Mouse (Mus musculus) lung, embryonic 16.5 days (tissue): Measurements from ENCODE around the gene Aldh1b1. TPM values are rescaled to one million over a fixed set of nuclear protein-coding genes. Genes with fewer than 3 reads are reported as not detected.

Source experiments
- ATAC-seq: fragments of 200-750 bp; cut with Nextera tagmentation; 2 replicates; pipeline ENCODE4 v1.8.0; 2017; ENCODE audit warnings: low read depth, mild to moderate bottlenecking, moderate library complexity
- H3K27ac ChIP-seq: fragments of 300-500 bp; sonication (generic); 2 replicates; pipeline ENCODE4 v1.5.1; 2014; ENCODE audit warnings: mild to moderate bottlenecking, control low read depth, low read length
- H3K27me3 ChIP-seq: fragments of 300-500 bp; sonication (generic); 2 replicates; pipeline ENCODE4 v1.6.1; 2014; ENCODE audit warnings: low read depth, low read length, mixed read lengths; ENCODE audit not compliant: control insufficient read depth, insufficient read depth
- H3K36me3 ChIP-seq: fragments of 300-500 bp; sonication (generic); 2 replicates; pipeline ENCODE4 v1.6.1; 2014; ENCODE audit warnings: low read length; ENCODE audit not compliant: control insufficient read depth, insufficient read depth
- H3K4me1 ChIP-seq: fragments of 300-500 bp; sonication (generic); replicated peaks from 2 replicates; pipeline ENCODE4 v1.6.1; 2014; ENCODE audit warnings: low read length, mixed read lengths; ENCODE audit not compliant: control insufficient read depth, insufficient read depth
- H3K4me2 ChIP-seq: fragments of 300-500 bp; sonication (generic); 2 replicates; pipeline ENCODE4 v1.6.1; 2014; ENCODE audit warnings: low read depth, low read length, control low read depth
- H3K4me3 ChIP-seq: fragments of 300-500 bp; sonication (generic); 2 replicates; pipeline ENCODE4 v1.5.1; 2014; ENCODE audit warnings: mild to moderate bottlenecking, low read length, control low read depth
- H3K9ac ChIP-seq: fragments of 300-500 bp; sonication (generic); 2 replicates; pipeline ENCODE4 v1.6.1; 2014; ENCODE audit warnings: low read length, control low read depth
- H3K9me3 ChIP-seq: fragments of 300-500 bp; sonication (generic); 2 replicates; pipeline ENCODE4 v1.6.1; 2016; ENCODE audit warnings: low read length; ENCODE audit not compliant: control insufficient read depth
- WGBS: fragments of 180-500 bp; shearing (Covaris S2); extraction: QIAGEN DNeasy Blood & Tissue Kit; methylation state at CpG from one replicate; pipeline ENCODE4 v1.1.7; 2014; 5-methylcytosine and 5-hydroxymethylcytosine counted together
- polyA plus RNA-seq: library from polyadenylated mRNA; unstranded; fragments of >200 nt; fragmentation: Nextera tagmentation; extraction: Ambion mirVana; gene quantifications from 2 replicates; pipeline ENCODE4 v1.2.1, GENCODE M21; 2015

The Aldh1b1 gene
- polyA plus RNA-seq, 1 experiment from 2014 or later, result 10.3 TPM

GRCm38 (mm10) chr4:45769791-45770637, 28.8 kb upstream of the Aldh1b1 start:
- Histone ChIP-seq H3K27me3 (peaks cover 3% of the 10 kb centered on the region; the same call in 1 of the 2 replicates), H3K4me2 (no peak overlapping the region), H3K27ac (no peak overlapping the region), H3K9me3 (no peaks in the 10 kb centered on the region), H3K4me3 (no peak overlapping the region), H3K4me1 (peaks cover 32% of the 10 kb centered on the region), H3K36me3 (no peaks in the 10 kb centered on the region), H3K9ac (no peak overlapping the region)
- no peak for ATAC-seq
- WGBS, result 40% methylated on average over 10 of the region's 10 CpGs

- no peak overlapping the region for H3K9ac ChIP-seq
These were observed 28.2 kb upstream of the Aldh1b1 start for GRCm38 (mm10) chr4:45770638-45771033.

GRCm38 (mm10) chr4:45771173-45771572, 27.6 kb upstream of the Aldh1b1 start:
- H3K4me1 ChIP-seq, result peaks cover 21% of the 10 kb centered on the region
- no peaks in the 10 kb centered on the region for H3K9me3 ChIP-seq
- no peak overlapping the region for H3K9ac ChIP-seq
- H3K27me3 ChIP-seq, result no peaks in the 10 kb centered on the region; the same call in 1 of the 2 replicates
- 40% methylated on average over 8 of the region's 8 CpGs for WGBS
- H3K27ac ChIP-seq, result no peak overlapping the region
- ATAC-seq, result no peak
- no peak overlapping the region for H3K4me3 ChIP-seq
- no peaks in the 10 kb centered on the region for H3K36me3 ChIP-seq
- H3K4me2 ChIP-seq, result no peak overlapping the region

More at GRCm38 (mm10) chr4:45770638-45771033, 28.2 kb upstream of the Aldh1b1 start:
- peaks cover 25% of the 10 kb centered on the region for H3K4me1 ChIP-seq
- no peaks in the 10 kb centered on the region; the same call in 1 of the 2 replicates for H3K27me3 ChIP-seq
- H3K4me2 ChIP-seq, result no peak overlapping the region
- H3K36me3 ChIP-seq, result no peaks in the 10 kb centered on the region
- ATAC-seq, result no peak
- no peaks in the 10 kb centered on the region for H3K9me3 ChIP-seq
- no peak overlapping the region for H3K4me3 ChIP-seq
- H3K27ac ChIP-seq, result no peak overlapping the region
- 51% methylated on average over 4 of the region's 4 CpGs for WGBS

- WGBS, result 2% methylated on average over 5 of the region's 5 CpGs
- ATAC-seq, result no peak
- peaks cover 21% of the 10 kb centered on the region for H3K4me1 ChIP-seq
- no peak overlapping the region for H3K4me3 ChIP-seq
- H3K4me2 ChIP-seq, result no peak overlapping the region
- no peaks in the 10 kb centered on the region; the same call in 1 of the 2 replicates for H3K27me3 ChIP-seq
- no peaks in the 10 kb centered on the region for H3K36me3 ChIP-seq
- H3K9me3 ChIP-seq, result no peaks in the 10 kb centered on the region
- no peak overlapping the region for H3K27ac ChIP-seq
- H3K9ac ChIP-seq, result no peak overlapping the region
These were observed 27.2 kb upstream of the Aldh1b1 start for GRCm38 (mm10) chr4:45771619-45772018.

GRCm38 (mm10) chr4:45783671-45784070, 15.2 kb upstream of the Aldh1b1 start:
- no peak overlapping the region for H3K27ac ChIP-seq
- H3K4me3 ChIP-seq, result no peak overlapping the region
- no peak overlapping the region for H3K9ac ChIP-seq
- no peaks in the 10 kb centered on the region for H3K27me3 ChIP-seq
- ATAC-seq, result no peak
- WGBS, result 56% methylated on average over 1 of the region's 1 CpGs
- no peak overlapping the region for H3K4me2 ChIP-seq
- no peaks in the 10 kb centered on the region for H3K36me3 ChIP-seq
- H3K4me1 ChIP-seq, result no peaks in the 10 kb centered on the region
- H3K9me3 ChIP-seq, result no peaks in the 10 kb centered on the region

- 25% methylated on average over 2 of the region's 2 CpGs for WGBS
- no peak for ATAC-seq
- Histone ChIP-seq H3K4me1 (no peaks in the 10 kb centered on the region; the same call in 1 of the 2 replicates), H3K4me2 (no peak overlapping the region), H3K4me3 (no peak overlapping the region), H3K9me3 (no peaks in the 10 kb centered on the region), H3K36me3 (no peaks in the 10 kb centered on the region), H3K27ac (no peak overlapping the region), H3K9ac (no peak overlapping the region), H3K27me3 (no peaks in the 10 kb centered on the region)
These were observed 12.9 kb upstream of the Aldh1b1 start for GRCm38 (mm10) chr4:45785959-45786358.

GRCm38 (mm10) chr4:45786674-45787073, 12.1 kb upstream of the Aldh1b1 start:
- WGBS, result 43% methylated on average over 4 of the region's 4 CpGs
- no peaks in the 10 kb centered on the region; the same call in 1 of the 2 replicates for H3K4me1 ChIP-seq
- no peak for ATAC-seq
- H3K27me3 ChIP-seq, result no peaks in the 10 kb centered on the region
- H3K9ac ChIP-seq, result no peak overlapping the region
- H3K9me3 ChIP-seq, result no peaks in the 10 kb centered on the region
- H3K4me3 ChIP-seq, result no peak overlapping the region
- no peak overlapping the region for H3K4me2 ChIP-seq
- no peak overlapping the region for H3K27ac ChIP-seq
- H3K36me3 ChIP-seq, result no peaks in the 10 kb centered on the region

- Histone ChIP-seq H3K36me3 (no peaks in the 10 kb centered on the region), H3K9ac (no peak overlapping the region), H3K4me1 (no peaks in the 10 kb centered on the region; the same call in 1 of the 2 replicates), H3K4me2 (no peak overlapping the region), H3K27me3 (no peaks in the 10 kb centered on the region), H3K27ac (no peak overlapping the region), H3K9me3 (no peaks in the 10 kb centered on the region), H3K4me3 (no peak overlapping the region)
- no peak for ATAC-seq
- 62% methylated on average over 13 of the region's 13 CpGs for WGBS
These were observed 10.3 kb upstream of the Aldh1b1 start for GRCm38 (mm10) chr4:45788446-45789081.

GRCm38 (mm10) chr4:45789263-45789958, 9.4 kb upstream of the Aldh1b1 start:
- H3K27me3 ChIP-seq, result no peaks in the 10 kb centered on the region
- 38% methylated on average over 13 of the region's 13 CpGs for WGBS
- H3K4me1 ChIP-seq, result no peaks in the 10 kb centered on the region; the same call in 1 of the 2 replicates
- no peak overlapping the region for H3K27ac ChIP-seq
- no peak overlapping the region for H3K4me2 ChIP-seq
- no peak for ATAC-seq
- H3K36me3 ChIP-seq, result no peaks in the 10 kb centered on the region
- no peaks in the 10 kb centered on the region for H3K9me3 ChIP-seq
- H3K4me3 ChIP-seq, result no peak overlapping the region
- no peak overlapping the region for H3K9ac ChIP-seq
